Mouse (Mus musculus): ENCODE measurements around the gene Ybey.
A peak's percentile ranks its signal among the peaks of the same experiment; 100 is the strongest.

The Ybey gene

GRCm38 (mm10) chr10:76468203-76469162, at the start of gene Ybey, which contains the start of gene Mcm3ap:
Gene Ybey, minus strand, starts transcription at chr10:76469114.
Gene Mcm3ap, plus strand, starts transcription at chr10:76468927.
- peak; percentile 93 to 94 for DNase-seq (ENCODE audit: low spot score in 2 of 2)

- peak; percentile 71 for DNase-seq (ENCODE audit: low spot score in 2 of 2)
Observed at GRCm38 (mm10) chr10:76512965-76513583, 44.2 kb upstream of the Ybey start.

DNA sequence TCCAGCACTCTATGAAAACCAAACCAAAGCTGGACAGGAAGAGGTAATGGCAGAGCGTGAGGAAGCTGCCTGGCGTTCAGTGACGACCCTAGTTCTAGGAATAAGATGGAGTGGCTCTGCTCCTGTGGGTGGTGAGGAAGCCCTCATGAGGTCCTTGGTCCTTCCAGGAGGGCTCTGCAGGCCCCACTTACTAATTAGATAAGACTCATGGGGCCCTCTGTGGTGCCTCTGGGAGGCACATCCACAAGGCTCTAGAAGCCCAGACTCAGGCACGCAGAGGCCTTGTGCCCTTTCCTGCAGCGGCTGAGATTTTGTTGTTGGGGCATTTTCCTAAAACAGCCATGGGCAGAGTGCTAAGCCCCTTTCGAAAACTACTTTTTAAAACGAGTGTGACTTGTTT, 37.0 kb upstream of the Ybey start:
- peak in 1 of 2 experiments; percentile 2 for DNase-seq (ENCODE audit: low spot score in 2 of 2)

DNA sequence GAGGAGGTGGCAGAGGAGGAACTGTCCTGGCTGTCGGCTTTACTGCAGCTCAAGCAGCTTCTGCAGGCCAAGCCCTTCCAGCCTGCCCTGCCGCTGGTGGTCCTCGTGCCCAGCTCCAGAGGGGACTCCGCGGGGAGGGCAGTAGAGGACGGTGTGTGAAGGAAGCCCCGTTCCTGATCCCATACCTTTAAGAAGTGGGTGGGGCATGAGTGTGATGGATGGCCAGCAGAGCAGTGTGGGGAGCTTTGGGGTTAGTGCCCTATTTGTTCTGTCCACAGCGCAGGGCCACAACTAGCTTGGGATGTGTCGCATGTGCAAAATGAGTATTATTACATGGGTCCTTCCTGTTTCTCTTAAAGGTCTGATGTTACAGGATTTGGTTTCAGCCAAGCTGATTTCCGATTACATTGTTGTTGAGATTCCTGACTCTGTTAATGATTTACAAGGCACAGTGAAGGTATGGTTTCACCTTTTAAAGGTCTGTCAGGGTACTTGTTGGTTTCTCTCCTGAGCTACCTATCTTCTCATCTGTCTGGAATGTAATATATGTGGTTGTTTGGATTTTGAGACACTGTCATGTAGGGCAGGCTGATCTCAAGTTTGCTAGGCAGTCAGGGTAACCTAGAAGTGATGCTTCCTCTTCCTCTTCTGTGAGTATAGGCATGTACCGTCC, 35.5 kb upstream of the Ybey start:
- no peak for DNase-seq (ENCODE audit: low spot score in 2 of 2)

- DNase-seq (ENCODE audit: low spot score in 2 of 2) = no peak
Observed at GRCm38 (mm10) chr10:76497522-76497921, 28.6 kb upstream of the Ybey start.

GRCm38 (mm10) chr10:76496366-76496765, 27.5 kb upstream of the Ybey start:
- DNase-seq (ENCODE audit: low spot score in 2 of 2) = no peak

DNA sequence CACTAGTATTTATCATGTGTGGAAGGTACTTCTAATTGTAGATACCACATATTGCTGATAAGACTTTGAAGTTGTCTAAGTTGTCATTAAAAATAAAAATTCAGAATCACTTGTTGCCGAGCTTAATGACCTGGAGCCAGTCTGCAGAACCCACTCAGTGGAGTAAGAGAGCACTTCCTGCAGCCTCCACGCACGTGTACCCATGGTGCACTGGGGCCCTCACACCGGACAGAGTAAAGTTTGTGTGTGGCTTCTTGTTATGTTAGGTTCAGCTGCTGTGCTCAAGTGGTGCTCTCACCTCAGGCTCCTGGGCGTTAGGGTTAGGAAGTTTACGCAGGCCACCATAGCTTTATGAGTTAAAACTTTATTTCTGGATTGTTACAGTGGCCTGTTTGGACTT, 26.6 kb upstream of the Ybey start:
- DNase-seq (ENCODE audit: low spot score in 2 of 2) = no peak

DNA sequence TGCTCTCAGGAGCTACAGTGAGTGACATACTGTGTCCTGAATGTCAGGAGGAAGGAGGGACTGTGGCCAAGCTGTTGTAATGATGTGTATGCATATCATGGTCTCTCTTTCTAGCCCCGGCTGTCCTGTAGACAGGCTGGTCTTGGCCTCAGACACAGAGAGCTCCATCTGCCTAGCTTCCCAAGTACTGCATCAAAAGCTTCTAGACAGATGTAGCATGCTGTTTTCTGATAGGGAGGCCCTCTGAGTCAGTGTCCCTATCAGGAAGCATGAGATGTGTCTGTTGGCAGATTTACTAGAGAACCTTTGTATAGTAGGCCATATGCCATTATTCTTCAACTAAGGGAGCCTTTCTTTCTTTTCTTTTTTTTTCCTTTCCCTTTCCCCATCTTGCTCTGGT, 24.6 kb upstream of the Ybey start:
- no peak for DNase-seq (ENCODE audit: low spot score in 2 of 2)

DNA sequence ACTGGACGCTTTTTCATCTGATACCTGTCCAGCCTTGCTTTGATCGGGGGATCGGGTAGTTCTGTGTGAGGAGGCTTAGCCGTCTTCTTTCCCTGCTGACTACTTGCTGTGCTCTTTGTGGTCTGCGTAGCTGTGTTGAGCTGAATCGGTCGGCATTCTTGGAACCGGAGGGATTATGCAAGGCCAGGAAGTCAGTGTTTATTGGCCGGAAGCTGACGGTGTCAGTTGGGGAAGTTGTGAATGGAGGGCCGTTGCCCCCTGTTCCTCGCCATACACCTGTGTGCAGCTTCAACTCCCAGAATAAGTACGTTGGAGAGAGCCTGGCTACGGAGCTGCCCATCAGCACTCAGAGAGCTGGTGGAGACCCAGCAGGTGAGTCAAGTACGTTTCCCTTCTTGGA, 20.3 kb upstream of the Ybey start:
- no peak for DNase-seq (ENCODE audit: low spot score in 2 of 2)

DNA sequence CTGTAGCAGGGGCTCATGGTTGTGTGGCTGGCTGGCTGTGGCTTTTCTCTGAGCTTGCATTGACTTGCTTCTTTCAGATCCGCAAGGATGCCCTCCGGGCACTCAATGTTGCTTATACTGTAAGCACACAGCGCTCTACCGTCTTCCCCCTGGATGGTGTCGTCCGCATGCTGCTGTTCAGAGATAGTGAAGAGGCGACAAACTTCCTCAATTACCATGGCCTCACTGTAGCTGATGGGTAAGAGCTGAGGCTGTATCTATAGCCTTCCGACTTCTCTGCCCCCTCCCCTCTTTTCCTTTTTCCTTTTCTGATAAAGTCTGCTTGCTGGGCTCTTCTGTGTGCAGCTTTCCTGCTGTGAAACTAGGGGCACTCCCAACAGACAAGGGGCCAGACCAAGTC, 19.4 kb upstream of the Ybey start:
- no peak for DNase-seq (ENCODE audit: low spot score in 2 of 2)

DNA sequence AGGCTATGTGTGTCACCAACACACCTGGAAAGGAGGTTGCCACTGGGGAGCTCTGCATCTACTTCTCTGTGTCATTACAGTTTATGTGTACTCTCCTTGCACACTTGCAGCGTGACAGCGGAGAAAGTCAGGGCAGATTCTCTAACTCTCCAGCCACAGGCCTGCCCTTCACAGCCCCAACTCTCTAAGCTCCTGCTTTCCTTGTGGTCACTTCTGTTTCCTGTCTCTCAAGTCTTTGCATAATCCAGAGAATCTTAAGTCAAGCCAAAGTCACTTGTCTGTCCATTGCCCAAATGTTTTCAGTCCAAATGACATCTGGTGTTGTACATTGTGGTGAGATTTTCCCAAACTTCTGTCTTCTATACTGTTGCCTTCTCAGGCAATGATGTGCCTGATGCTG, 17.4 kb upstream of the Ybey start:
- no peak for DNase-seq (ENCODE audit: low spot score in 2 of 2)

GRCm38 (mm10) chr10:76481480-76481879, 12.6 kb upstream of the Ybey start:
- DNase-seq (ENCODE audit: low spot score in 2 of 2) = no peak

- no peak for DNase-seq (ENCODE audit: low spot score in 2 of 2)
Observed at GRCm38 (mm10) chr10:76480851-76481250, 11.9 kb upstream of the Ybey start.

DNA sequence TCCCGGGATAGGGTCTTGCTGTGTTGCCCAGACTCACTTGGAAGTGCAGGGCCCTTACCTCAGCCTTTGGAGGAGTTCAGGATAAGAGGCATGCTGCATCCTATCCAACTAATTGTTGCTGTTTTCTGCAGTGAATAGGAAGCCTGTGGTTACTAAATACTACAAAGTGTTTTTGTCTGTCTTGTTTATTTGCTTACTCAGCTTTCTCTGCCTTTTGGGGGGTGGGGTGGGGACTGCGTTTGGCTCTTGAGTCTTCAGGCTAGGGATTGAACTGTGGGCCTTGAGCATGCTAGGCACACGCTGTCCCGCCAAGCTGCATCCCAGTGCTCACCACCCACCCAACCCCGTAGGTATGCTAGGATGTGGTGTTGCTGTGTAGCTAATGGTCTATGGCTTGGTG, 4.8 kb upstream of the Ybey start:
- DNase-seq (ENCODE audit: low spot score in 2 of 2) = no peak

- no peak for DNase-seq (ENCODE audit: low spot score in 2 of 2)
Observed at GRCm38 (mm10) chr10:76462721-76463120, 6.2 kb downstream of the Ybey start.

GRCm38 (mm10) chr10:76462312-76462711, 6.6 kb downstream of the Ybey start:
- DNase-seq (ENCODE audit: low spot score in 2 of 2) = no peak

- no peak for DNase-seq (ENCODE audit: low spot score in 2 of 2)
Observed at GRCm38 (mm10) chr10:76461255-76461654, 7.7 kb downstream of the Ybey start.

GRCm38 (mm10) chr10:76455289-76455688, 13.6 kb downstream of the Ybey start:
- peak; percentile 46 to 57 for DNase-seq (ENCODE audit: low spot score in 2 of 2)

GRCm38 (mm10) chr10:76448851-76449250, 20.1 kb downstream of the Ybey start, which contains the start of gene 2610028H24Rik:
Gene 2610028H24Rik, plus strand, starts transcription at chr10:76449081.
- no peak for DNase-seq (ENCODE audit: low spot score in 2 of 2)

DNA sequence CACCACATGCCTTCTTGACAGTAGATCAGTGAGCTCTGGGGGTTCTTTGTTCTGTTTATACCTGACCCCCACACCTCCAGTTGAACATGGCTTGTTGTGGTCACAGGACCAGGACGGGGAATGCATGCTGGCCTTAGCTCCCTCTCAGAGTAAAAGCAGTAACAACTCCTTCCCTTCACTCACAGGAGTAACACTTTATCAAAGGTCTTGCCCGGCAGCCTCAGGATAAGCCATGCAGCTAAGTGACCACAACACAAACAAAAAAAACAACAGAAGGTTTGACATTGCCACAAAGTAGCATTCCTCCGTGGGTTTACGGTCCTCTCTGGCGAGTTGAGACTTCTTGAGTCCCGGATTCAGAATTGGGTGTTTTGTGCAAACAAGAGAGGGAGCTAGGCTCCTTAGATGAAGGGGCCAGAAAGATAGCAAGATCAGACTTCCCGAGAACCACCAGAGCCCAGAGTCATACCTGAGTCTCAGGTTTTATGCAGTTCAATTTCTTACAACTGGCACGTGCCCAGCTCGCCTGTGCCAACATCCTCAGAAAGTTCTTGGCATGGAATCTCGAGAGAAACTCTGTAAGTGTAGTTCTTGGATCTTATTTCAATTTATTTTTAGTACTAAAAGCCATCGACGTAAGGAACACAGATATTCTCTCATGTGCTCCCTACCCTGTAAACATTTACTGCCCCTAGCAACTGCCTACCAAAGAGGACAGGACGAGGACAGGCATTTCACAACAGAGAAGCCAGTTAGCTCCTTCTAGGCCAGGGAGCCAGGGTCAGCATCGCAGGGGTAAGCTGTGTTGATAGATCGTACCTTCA, 21.3 kb downstream of the Ybey start:
- DNase-seq (ENCODE audit: low spot score in 2 of 2) = no peak

- DNase-seq (ENCODE audit: low spot score in 2 of 2) = no peak
Observed at GRCm38 (mm10) chr10:76445996-76446681, 22.8 kb downstream of the Ybey start.
